Comparison of ENCODE assay signal across 8 mouse cellular contexts in genomic region chr1:51334289-51334688, GRCm38 (mm10). TPM values are rescaled to one million over a fixed set of nuclear protein-coding genes. Genes with fewer than 3 reads are reported as not detected.
A peak's percentile ranks its signal among the peaks of the same experiment; 100 is the strongest.
DNase-seq lines count a peak whose midpoint lies in the region; ATAC-seq and TF ChIP-seq lines count a peak whose summit lies in the region.

No protein-coding gene starts in this region.

- H3K27me3 ChIP-seq in lung, embryonic 14.5 days (ENCODE audit: insufficient read depth, low read length): no peaks in the 10 kb centered on the region
- no peaks in the 10 kb centered on the region for H3K27me3 ChIP-seq in forebrain, embryonic 11.5 days (ENCODE audit: control insufficient read depth, insufficient read depth, low read length)
- H3K27me3 ChIP-seq in intestine, embryonic 14.5 days (replicated peaks; ENCODE audit: control insufficient read depth, insufficient read depth, low read length): no peaks in the 10 kb centered on the region

- no peak for TF ChIP-seq CTCF in lung, embryonic 14.5 days (IDR thresholded peaks at IDR 0.05; ENCODE audit: low read depth)

- peak; percentile 32 for DNase-seq in lung, embryonic 14.5 days
- no peak for DNase-seq in lung, adult 18-20 months
- DNase-seq in forebrain, embryonic 11.5 days (ENCODE audit: low spot score): no peak
- DNase-seq in intestine, embryonic 14.5 days (ENCODE audit: low spot score): no peak
- peak; percentile 16 for DNase-seq in left cerebral cortex, postnatal 4 days
- DNase-seq in right cerebral cortex, adult 2 months (ENCODE audit: low spot score in 2 of 2): peak; percentile 61 to 69
- DNase-seq in B cell, adult 2 months: no peak
- DNase-seq in thymus, postnatal 36 days: no peak

- intact Hi-C loops in left cerebral cortex, postnatal 4 days (cut with DNase I): loop anchor here (2.0 to 10.0 kb wide), 2 partner anchors 271 to 371 kb away; no protein-coding TSS in a partner anchor

- no peak overlapping the region for H3K27ac ChIP-seq in lung, embryonic 14.5 days (ENCODE audit: low read depth)
- H3K27ac ChIP-seq in forebrain, embryonic 11.5 days (ENCODE audit: low read depth, low read length): no peak overlapping the region
- no peak overlapping the region for H3K27ac ChIP-seq in intestine, embryonic 14.5 days (ENCODE audit: low read depth)

- peak overlapping the region; percentile 70; the same call in 1 of the 2 replicates for H3K4me2 ChIP-seq in lung, embryonic 14.5 days
- H3K4me2 ChIP-seq in forebrain, embryonic 11.5 days (ENCODE audit: low read depth, low read length, severe bottlenecking): no peak overlapping the region
- peak overlapping the region; percentile 47; the same call in 1 of the 2 replicates for H3K4me2 ChIP-seq in intestine, embryonic 14.5 days (ENCODE audit: low read length)

- H3K4me1 ChIP-seq in lung, embryonic 14.5 days (ENCODE audit: insufficient read depth): no peaks in the 10 kb centered on the region
- no peaks in the 10 kb centered on the region for H3K4me1 ChIP-seq in forebrain, embryonic 11.5 days (replicated peaks; ENCODE audit: control insufficient read depth, insufficient read depth, low read length)
- H3K4me1 ChIP-seq in intestine, embryonic 14.5 days (replicated peaks; ENCODE audit: control insufficient read depth, insufficient read depth, low read length): peaks cover 5% of the 10 kb centered on the region

- no peaks in the 10 kb centered on the region for H3K9me3 ChIP-seq in lung, embryonic 14.5 days (ENCODE audit: low read depth, low read length)
- H3K9me3 ChIP-seq in forebrain, embryonic 11.5 days (ENCODE audit: control insufficient read depth, low read length): no peaks in the 10 kb centered on the region
- no peaks in the 10 kb centered on the region for H3K9me3 ChIP-seq in intestine, embryonic 14.5 days (ENCODE audit: control insufficient read depth, low read length)

- WGBS in lung, embryonic 14.5 days: 24% methylated on average over 6 of the region's 6 CpGs
- WGBS in forebrain, embryonic 11.5 days: 38% methylated on average over 6 of the region's 6 CpGs
- WGBS in intestine, embryonic 14.5 days: 26% methylated on average over 6 of the region's 6 CpGs

- H3K9ac ChIP-seq in lung, embryonic 14.5 days: no peak overlapping the region
- no peak overlapping the region for H3K9ac ChIP-seq in forebrain, embryonic 11.5 days (ENCODE audit: low read length)
- H3K9ac ChIP-seq in intestine, embryonic 14.5 days (ENCODE audit: low read length): no peak overlapping the region

- peak; percentile 59 for ATAC-seq in lung, embryonic 14.5 days (ENCODE audit: insufficient read depth)
- ATAC-seq in forebrain, embryonic 11.5 days (replicated peaks; ENCODE audit: low FRiP score): peak; percentile 55
- peak; percentile 66; the same call in 1 of the 2 replicates for ATAC-seq in intestine, embryonic 14.5 days (replicated peaks; ENCODE audit: low FRiP score, low TSS enrichment, low read depth)

- H3K4me3 ChIP-seq in lung, embryonic 14.5 days (ENCODE audit: low read depth, low read length): no peak overlapping the region
- no peak overlapping the region for H3K4me3 ChIP-seq in forebrain, embryonic 11.5 days (ENCODE audit: low read depth, low read length)
- no peak overlapping the region for H3K4me3 ChIP-seq in intestine, embryonic 14.5 days (ENCODE audit: low read depth, low read length)

- no peaks in the 10 kb centered on the region for H3K36me3 ChIP-seq in lung, embryonic 14.5 days (ENCODE audit: insufficient read depth)
- H3K36me3 ChIP-seq in forebrain, embryonic 11.5 days (ENCODE audit: control insufficient read depth, insufficient read depth, low read length): no peaks in the 10 kb centered on the region
- no peaks in the 10 kb centered on the region for H3K36me3 ChIP-seq in intestine, embryonic 14.5 days (ENCODE audit: control insufficient read depth, insufficient read depth, low read length)

RNA-seq across cellular contexts. Expression of gene Cavin2, which starts 45.4 kb away (rescaled TPM):
- 116 and 129 TPM in 2 replicates for polyA plus RNA-seq in lung, embryonic 14.5 days (2014; fragmentation: Nextera tagmentation; extraction: Ambion mirVana)
- 1.8 and 2.7 TPM in 2 replicates for polyA plus RNA-seq in forebrain, embryonic 11.5 days (2014; fragmentation: Nextera tagmentation; extraction: Ambion mirVana)
- 93.6 and 101 TPM in 2 replicates for polyA plus RNA-seq in intestine, embryonic 14.5 days (2014; fragmentation: Nextera tagmentation; extraction: Ambion mirVana)
- total RNA-seq in left cerebral cortex, postnatal 4 days (2021): 1 to 10 TPM; 2.9 to 3.4 TPM

Comparison
In these comparisons a context has a peak if more than half of its experiments do, and no peak if none do; other contexts are left out.
1. DNase-seq: peak in lung, embryonic 14.5 days (single experiment), left cerebral cortex, postnatal 4 days (single experiment) and right cerebral cortex, adult 2 months (2 of 2); none in lung, adult 18-20 months (0 of 2), forebrain, embryonic 11.5 days (single experiment), intestine, embryonic 14.5 days (single experiment), B cell, adult 2 months (0 of 2) and thymus, postnatal 36 days (0 of 2).
2. RNA of gene Cavin2, which starts 45.4 kb away (polyA plus RNA-seq): 116 to 129 TPM in lung, embryonic 14.5 days and 93.6 to 101 TPM in intestine, embryonic 14.5 days; 1.8 to 2.7 TPM in forebrain, embryonic 11.5 days; every median in the first group is over 10 times any median in the second.
3. Peak in every context shown above with its lines, with median percentiles within 50 percentile points of each other: ATAC-seq.